Mouse (Mus musculus) limb, embryonic 15.5 days (tissue): ENCODE data around the gene Mast4. TPM values are rescaled to one million over a fixed set of nuclear protein-coding genes. Genes with fewer than 3 reads are reported as not detected.

Experiments used
- ATAC-seq: fragments of 200-750 bp; cut with Nextera tagmentation; 2 replicates; pipeline ENCODE4 v1.8.0; 2017; ENCODE audit warnings: low read depth, moderate TSS enrichment; ENCODE audit not compliant: insufficient number of reproducible peaks, low FRiP score, low TSS enrichment
- H3K27ac ChIP-seq: fragments of 300-500 bp; sonication (generic); 2 replicates; pipeline ENCODE4 v1.5.1; 2015; ENCODE audit warnings: moderate library complexity, mild to moderate bottlenecking, inconsistent platforms
- H3K27me3 ChIP-seq: fragments of 300-500 bp; sonication (generic); 2 replicates; pipeline ENCODE4 v1.6.1; 2015; ENCODE audit warnings: inconsistent platforms
- H3K36me3 ChIP-seq: fragments of 300-500 bp; sonication (generic); 2 replicates; pipeline ENCODE4 v1.6.1; 2015; ENCODE audit warnings: inconsistent platforms
- H3K4me1 ChIP-seq: fragments of 300-500 bp; sonication (generic); 2 replicates; pipeline ENCODE4 v1.6.1; 2015; ENCODE audit warnings: inconsistent platforms
- H3K4me2 ChIP-seq: fragments of 300-500 bp; sonication (generic); 2 replicates; pipeline ENCODE4 v1.6.1; 2015; ENCODE audit warnings: mild to moderate bottlenecking, inconsistent platforms
- H3K4me3 ChIP-seq: fragments of 300-500 bp; sonication (generic); 2 replicates; pipeline ENCODE4 v1.5.1; 2015; ENCODE audit warnings: mild to moderate bottlenecking, inconsistent platforms
- H3K9ac ChIP-seq: fragments of 300-500 bp; sonication (generic); 2 replicates; pipeline ENCODE4 v1.6.1; 2015; ENCODE audit warnings: inconsistent platforms
- H3K9me3 ChIP-seq: fragments of 300-500 bp; sonication (generic); 2 replicates; pipeline ENCODE4 v1.6.1; 2016; ENCODE audit warnings: inconsistent platforms
- WGBS: fragments of 180-500 bp; shearing (Covaris S2); methylation state at CpG from one replicate; pipeline ENCODE4 v1.1.7; 2015; 5-methylcytosine and 5-hydroxymethylcytosine counted together
- polyA plus RNA-seq: library from polyadenylated mRNA; unstranded; fragments of >200 nt; fragmentation: Nextera tagmentation; extraction: Ambion mirVana; gene quantifications from 2 replicates; pipeline ENCODE4 v1.2.1, GENCODE M21; 2015

Gene Mast4
- polyA plus RNA-seq, 1 experiment from 2014 or later: 26.3 TPM

DNA sequence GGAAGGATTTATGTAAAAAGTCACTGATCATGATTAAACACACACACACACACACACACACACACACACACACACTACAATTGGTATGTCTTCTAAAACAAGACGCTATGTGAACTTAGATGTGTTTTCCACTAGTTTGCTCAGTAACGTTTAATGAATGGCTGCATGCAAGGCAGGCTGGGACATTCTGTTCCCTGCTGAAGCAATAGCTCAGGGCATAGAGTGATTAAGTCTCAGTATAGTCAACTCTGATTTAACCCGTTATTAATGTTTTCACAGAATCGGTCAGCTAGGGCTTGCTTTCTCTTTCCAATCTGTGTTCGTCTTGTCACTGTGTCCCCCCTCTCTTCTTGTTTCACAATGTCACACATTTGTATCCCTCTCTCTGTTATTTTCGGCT is 558.8 kb downstream of the Mast4 start:
- Histone ChIP-seq H3K9ac (no peak overlapping the region), H3K9me3 (no peaks in the 10 kb centered on the region), H3K27me3 (no peaks in the 10 kb centered on the region), H3K4me1 (no peaks in the 10 kb centered on the region), H3K27ac (no peak overlapping the region), H3K4me3 (no peak overlapping the region), H3K4me2 (no peak overlapping the region), H3K36me3 (peaks cover 18% of the 10 kb centered on the region)
- ATAC-seq: no peak
- 74% methylated on average over 6 of the region's 6 CpGs for WGBS

DNA sequence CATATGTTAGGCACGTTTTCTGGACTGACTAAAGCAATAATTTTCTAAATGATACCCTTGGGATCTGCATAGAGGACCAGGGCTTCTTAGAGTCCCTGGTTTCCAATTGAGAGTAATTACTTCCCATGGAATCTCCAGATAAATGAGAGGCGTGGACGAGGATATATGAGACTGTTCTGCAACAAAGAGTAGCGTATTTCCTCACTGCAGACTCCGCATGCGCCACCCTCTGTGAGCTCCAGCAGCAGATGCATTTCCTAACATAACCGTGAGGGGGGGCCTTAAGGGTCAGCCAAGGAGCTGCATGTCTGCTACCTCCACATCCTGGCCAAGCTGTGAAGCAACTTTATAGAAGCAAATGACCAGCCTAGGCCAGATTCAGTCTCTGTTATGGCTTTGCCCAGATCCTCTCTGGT is 559.5 kb downstream of the Mast4 start:
- no peak overlapping the region for H3K4me3 ChIP-seq
- no peaks in the 10 kb centered on the region for H3K27me3 ChIP-seq
- no peak overlapping the region for H3K27ac ChIP-seq
- no peak for ATAC-seq
- no peaks in the 10 kb centered on the region for H3K9me3 ChIP-seq
- no peak overlapping the region for H3K4me2 ChIP-seq
- 39% methylated on average over 7 of the region's 7 CpGs for WGBS
- H3K36me3 ChIP-seq: peaks cover 18% of the 10 kb centered on the region
- no peak overlapping the region for H3K9ac ChIP-seq
- no peaks in the 10 kb centered on the region for H3K4me1 ChIP-seq

DNA sequence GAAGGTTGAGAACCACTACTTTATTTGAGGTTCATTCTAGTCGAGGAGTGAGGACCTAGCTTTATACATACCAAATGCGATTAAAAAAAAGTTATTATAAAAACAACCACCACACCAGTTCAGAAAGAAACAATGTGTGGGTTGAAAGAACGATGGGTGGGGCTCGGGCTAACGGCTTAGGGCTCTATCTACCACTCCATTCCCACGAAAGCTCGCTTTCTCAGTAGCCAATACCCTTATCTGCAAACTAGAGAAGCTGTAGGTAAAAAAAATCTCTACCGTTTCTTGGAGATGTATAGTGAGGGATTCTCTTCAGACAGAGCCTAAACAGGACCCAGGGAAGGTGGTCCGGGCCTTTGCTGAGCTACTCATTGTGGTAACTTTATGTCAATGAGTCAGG is 561.1 kb downstream of the Mast4 start:
- H3K4me3 ChIP-seq: no peak overlapping the region
- peaks cover 17% of the 10 kb centered on the region for H3K36me3 ChIP-seq
- H3K27ac ChIP-seq: no peak overlapping the region
- 87% methylated on average over 9 of the region's 9 CpGs for WGBS
- no peak overlapping the region for H3K9ac ChIP-seq
- no peaks in the 10 kb centered on the region for H3K4me1 ChIP-seq
- ATAC-seq: no peak
- H3K27me3 ChIP-seq: no peaks in the 10 kb centered on the region
- no peak overlapping the region for H3K4me2 ChIP-seq
- no peaks in the 10 kb centered on the region for H3K9me3 ChIP-seq

- Histone ChIP-seq H3K9ac (no peak overlapping the region), H3K4me2 (no peak overlapping the region), H3K36me3 (peaks cover 6% of the 10 kb centered on the region; the same call in 1 of the 2 replicates), H3K27me3 (no peaks in the 10 kb centered on the region), H3K4me3 (no peak overlapping the region), H3K27ac (no peak overlapping the region), H3K9me3 (no peaks in the 10 kb centered on the region), H3K4me1 (no peaks in the 10 kb centered on the region)
- ATAC-seq: no peak
- 38% methylated on average over 8 of the region's 8 CpGs for WGBS
These were observed 564.1 kb downstream of the Mast4 start for GRCm38 (mm10) chr13:102770194-102770593.

- no peaks in the 10 kb centered on the region for H3K4me1 ChIP-seq
- no peak overlapping the region for H3K4me3 ChIP-seq
- H3K9ac ChIP-seq: no peak overlapping the region
- H3K27ac ChIP-seq: no peak overlapping the region
- WGBS: 66% methylated on average over 11 of the region's 11 CpGs
- no peaks in the 10 kb centered on the region for H3K27me3 ChIP-seq
- no peak for ATAC-seq
- H3K4me2 ChIP-seq: no peak overlapping the region
- H3K36me3 ChIP-seq: peaks cover 10% of the 10 kb centered on the region; the same call in 1 of the 2 replicates
- no peaks in the 10 kb centered on the region for H3K9me3 ChIP-seq
These were observed 565.8 kb downstream of the Mast4 start for GRCm38 (mm10) chr13:102768512-102768911.

DNA sequence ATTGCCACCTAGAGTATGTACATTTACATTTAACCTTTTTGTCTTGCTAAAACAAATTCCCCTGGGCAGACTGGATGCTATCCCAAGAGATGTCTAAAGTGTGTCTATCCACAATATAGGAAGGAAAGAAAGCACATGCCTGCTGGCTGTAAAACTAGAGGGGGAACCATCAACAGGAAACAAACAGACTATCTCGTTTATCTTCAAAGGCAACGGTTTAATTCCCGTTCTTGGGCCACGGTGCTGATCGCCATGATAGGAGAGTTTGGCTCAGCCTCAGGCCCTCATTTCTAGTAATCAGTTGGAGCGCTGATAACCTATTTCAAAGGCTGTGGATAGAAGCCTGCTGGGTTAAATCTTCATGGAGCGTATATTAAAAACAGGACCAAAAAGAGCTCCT is 567.2 kb downstream of the Mast4 start:
- Histone ChIP-seq H3K9me3 (no peaks in the 10 kb centered on the region), H3K4me1 (no peaks in the 10 kb centered on the region), H3K9ac (no peak overlapping the region), H3K4me3 (no peak overlapping the region), H3K36me3 (peaks cover 10% of the 10 kb centered on the region; the same call in 1 of the 2 replicates), H3K27ac (no peak overlapping the region), H3K27me3 (no peaks in the 10 kb centered on the region), H3K4me2 (no peak overlapping the region)
- 62% methylated on average over 7 of the region's 7 CpGs for WGBS
- ATAC-seq: no peak

DNA sequence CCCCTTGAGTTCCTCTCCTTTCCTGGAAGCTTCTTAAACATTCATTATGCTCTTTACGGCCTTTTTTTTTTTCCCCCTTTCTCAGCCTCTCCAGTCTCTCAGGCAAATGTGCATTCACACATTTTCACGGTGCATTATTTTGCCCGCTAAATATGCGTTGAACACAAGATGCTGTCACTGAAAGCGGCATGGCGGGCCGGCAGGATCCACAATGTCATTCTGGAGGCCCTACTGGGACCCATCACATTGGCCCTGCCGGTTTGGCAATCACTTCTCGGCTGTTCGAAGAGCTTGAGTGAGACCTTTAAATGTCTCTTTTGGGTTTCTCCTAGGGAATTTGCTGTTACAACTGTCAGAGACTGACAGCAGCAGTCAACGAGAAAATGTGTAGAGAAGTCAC is 569.1 kb downstream of the Mast4 start:
- WGBS: 80% methylated on average over 11 of the region's 11 CpGs
- H3K9ac ChIP-seq: no peak overlapping the region
- peaks cover 13% of the 10 kb centered on the region; the same call in 1 of the 2 replicates for H3K36me3 ChIP-seq

GRCm38 (mm10) chr13:102764218-102764617 is 570.1 kb downstream of the Mast4 start:
- H3K27me3 ChIP-seq: no peaks in the 10 kb centered on the region
- H3K4me3 ChIP-seq: no peak overlapping the region
- no peaks in the 10 kb centered on the region for H3K9me3 ChIP-seq
- H3K4me2 ChIP-seq: no peak overlapping the region
- H3K36me3 ChIP-seq: peaks cover 17% of the 10 kb centered on the region; the same call in 1 of the 2 replicates
- whole genome bisulfite sequencing: 97% methylated on average over 1 of the region's 1 CpGs
- no peak overlapping the region for H3K27ac ChIP-seq
- no peak overlapping the region for H3K9ac ChIP-seq
- H3K4me1 ChIP-seq: no peaks in the 10 kb centered on the region
- no peak for ATAC-seq

More for the DNA sequence above, 569.1 kb downstream of the Mast4 start:
- Histone ChIP-seq H3K27ac (no peak overlapping the region), H3K4me3 (no peak overlapping the region), H3K4me2 (no peak overlapping the region), H3K4me1 (no peaks in the 10 kb centered on the region), H3K9me3 (no peaks in the 10 kb centered on the region), H3K27me3 (no peaks in the 10 kb centered on the region)
- ATAC-seq: no peak

GRCm38 (mm10) chr13:102762203-102762602 is 572.1 kb downstream of the Mast4 start:
- WGBS: 89% methylated on average over 10 of the region's 10 CpGs

GRCm38 (mm10) chr13:102761410-102761809 is 572.9 kb downstream of the Mast4 start:
- Histone ChIP-seq H3K9me3 (no peaks in the 10 kb centered on the region), H3K4me2 (no peak overlapping the region), H3K27ac (no peak overlapping the region), H3K36me3 (peaks cover 34% of the 10 kb centered on the region), H3K4me1 (no peaks in the 10 kb centered on the region), H3K27me3 (no peaks in the 10 kb centered on the region), H3K9ac (no peak overlapping the region), H3K4me3 (no peak overlapping the region)
- ATAC-seq: no peak
- WGBS: 62% methylated on average over 9 of the region's 9 CpGs

More at GRCm38 (mm10) chr13:102762203-102762602, 572.1 kb downstream of the Mast4 start:
- ATAC-seq: no peak
- Histone ChIP-seq H3K27me3 (no peaks in the 10 kb centered on the region), H3K4me3 (no peak overlapping the region), H3K9ac (no peak overlapping the region), H3K4me1 (no peaks in the 10 kb centered on the region), H3K4me2 (no peak overlapping the region), H3K9me3 (no peaks in the 10 kb centered on the region), H3K27ac (no peak overlapping the region), H3K36me3 (peaks cover 33% of the 10 kb centered on the region)

- Histone ChIP-seq H3K36me3 (peaks cover 33% of the 10 kb centered on the region), H3K27ac (no peak overlapping the region), H3K4me3 (no peak overlapping the region), H3K27me3 (no peaks in the 10 kb centered on the region), H3K9me3 (no peaks in the 10 kb centered on the region), H3K4me1 (no peaks in the 10 kb centered on the region), H3K9ac (no peak overlapping the region), H3K4me2 (no peak overlapping the region)
- ATAC-seq: no peak
- WGBS: 94% methylated on average over 6 of the region's 6 CpGs
These were observed 576.3 kb downstream of the Mast4 start for GRCm38 (mm10) chr13:102758021-102758420.

GRCm38 (mm10) chr13:102756071-102756470 is 578.2 kb downstream of the Mast4 start:
- Histone ChIP-seq H3K36me3 (peaks cover 38% of the 10 kb centered on the region), H3K4me1 (no peaks in the 10 kb centered on the region), H3K9ac (no peak overlapping the region), H3K4me2 (no peak overlapping the region), H3K9me3 (no peaks in the 10 kb centered on the region), H3K27ac (no peak overlapping the region), H3K27me3 (no peaks in the 10 kb centered on the region), H3K4me3 (no peak overlapping the region)
- 89% methylated on average over 8 of the region's 8 CpGs for WGBS
- no peak for ATAC-seq

DNA sequence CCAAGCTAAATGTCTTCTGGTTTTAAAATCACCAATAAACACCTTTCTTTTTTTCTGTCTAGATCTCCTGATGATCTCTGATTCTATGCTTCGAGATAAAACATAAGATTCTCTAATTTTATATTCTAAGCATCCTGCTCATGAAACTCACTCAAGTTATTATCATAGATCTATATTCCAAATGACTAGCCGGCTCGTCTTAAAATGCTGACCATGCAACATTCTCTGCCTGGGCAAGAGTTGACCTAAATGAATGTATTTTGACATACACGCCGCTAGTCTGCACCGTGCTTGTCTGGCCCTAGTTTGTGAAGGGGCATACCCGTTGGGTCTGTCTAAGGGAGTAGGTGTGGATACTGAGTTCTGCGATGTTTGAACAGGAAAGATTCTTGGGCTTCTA is 579.2 kb downstream of the Mast4 start:
- ATAC-seq: no peak
- H3K36me3 ChIP-seq: peaks cover 45% of the 10 kb centered on the region
- no peak overlapping the region for H3K4me3 ChIP-seq
- WGBS: 93% methylated on average over 8 of the region's 8 CpGs
- no peak overlapping the region for H3K9ac ChIP-seq
- no peaks in the 10 kb centered on the region for H3K4me1 ChIP-seq
- H3K27ac ChIP-seq: no peak overlapping the region
- H3K4me2 ChIP-seq: no peak overlapping the region
- H3K9me3 ChIP-seq: no peaks in the 10 kb centered on the region
- H3K27me3 ChIP-seq: no peaks in the 10 kb centered on the region
